Mouse (Mus musculus) embryonic facial prominence, embryonic 11.5 days (tissue): ENCODE measurements around the gene Myh2. TPM values are rescaled to one million over a fixed set of nuclear protein-coding genes. Genes with fewer than 3 reads are reported as not detected.

Experiments used
- ATAC-seq: fragments of 200-750 bp; cut with Nextera tagmentation; replicated peaks from 2 replicates; pipeline ENCODE4 v1.8.0; 2017; ENCODE audit warnings: low read depth; ENCODE audit not compliant: insufficient number of reproducible peaks, low FRiP score, low TSS enrichment
- DNase-seq: peaks from one replicate; pipeline ENCODE4 v3.0.0-alpha.2; 2015; ENCODE audit warnings: low spot score
- H3K27ac ChIP-seq: fragments of 300-500 bp; sonication (generic); replicated peaks from 2 replicates; pipeline ENCODE4 v1.5.1; 2014; ENCODE audit warnings: mild to moderate bottlenecking, low read depth, low read length, control low read depth
- H3K27me3 ChIP-seq: fragments of 300-500 bp; sonication (generic); 2 replicates; pipeline ENCODE4 v1.6.1; 2014; ENCODE audit warnings: mild to moderate bottlenecking, low read length, moderate library complexity, mixed read lengths; ENCODE audit not compliant: control insufficient read depth, insufficient read depth
- H3K36me3 ChIP-seq: fragments of 300-500 bp; sonication (generic); replicated peaks from 2 replicates; pipeline ENCODE4 v1.6.1; 2014; ENCODE audit warnings: low read depth, mild to moderate bottlenecking, low read length, moderate library complexity, mixed read lengths; ENCODE audit not compliant: control insufficient read depth, insufficient read depth
- H3K4me1 ChIP-seq: fragments of 300-500 bp; sonication (generic); 2 replicates; pipeline ENCODE4 v1.6.1; 2014; ENCODE audit warnings: low read length, mixed read lengths; ENCODE audit not compliant: control insufficient read depth, insufficient read depth
- H3K4me2 ChIP-seq: fragments of 300-500 bp; sonication (generic); 2 replicates; pipeline ENCODE4 v1.6.1; 2014; ENCODE audit warnings: low read depth, mild to moderate bottlenecking, control low read depth, low read length, moderate library complexity
- H3K4me3 ChIP-seq: fragments of 300-500 bp; sonication (generic); 2 replicates; pipeline ENCODE4 v1.5.1; 2014; ENCODE audit warnings: low read depth, low read length, control low read depth
- H3K9ac ChIP-seq: fragments of 300-500 bp; sonication (generic); replicated peaks from 2 replicates; pipeline ENCODE4 v1.6.1; 2014; ENCODE audit warnings: mild to moderate bottlenecking, control low read depth, low read length
- H3K9me3 ChIP-seq: fragments of 300-500 bp; sonication (generic); replicated peaks from 2 replicates; pipeline ENCODE4 v1.6.1; 2016; ENCODE audit warnings: mild to moderate bottlenecking, low read length, inconsistent platforms, mixed read lengths; ENCODE audit not compliant: control insufficient read depth
- WGBS: fragments of 180-500 bp; shearing (Covaris S2); extraction: QIAGEN DNeasy Blood & Tissue Kit; methylation state at CpG from one replicate; pipeline ENCODE4 v1.1.7; 2014; 5-methylcytosine and 5-hydroxymethylcytosine counted together
- polyA plus RNA-seq: library from polyadenylated mRNA; unstranded; fragments of >200 nt; fragmentation: Nextera tagmentation; extraction: Ambion mirVana; gene quantifications from 2 replicates; pipeline ENCODE4 v1.2.1, GENCODE M21; 2014

Gene Myh2
- polyA plus RNA-seq, 1 experiment from 2014 or later = not detected

DNA sequence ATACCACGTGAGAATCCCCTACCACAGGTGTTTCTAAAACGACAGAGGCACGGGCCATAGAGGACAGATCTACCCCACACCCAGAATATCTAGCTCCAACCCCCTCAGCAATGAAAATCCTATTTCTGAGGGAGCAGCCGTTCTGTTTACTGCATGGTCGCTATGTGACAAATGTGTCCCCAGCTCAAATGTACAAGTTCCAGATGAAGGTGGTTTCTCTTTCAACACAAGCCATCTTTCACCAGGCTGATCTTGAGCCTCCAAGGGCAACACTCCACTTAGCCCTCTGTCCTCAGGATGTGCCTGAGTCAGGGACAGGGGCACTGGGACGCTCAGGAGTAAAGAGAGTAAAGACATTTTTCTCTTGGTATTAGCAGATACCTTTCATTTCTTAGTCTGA is 29.8 kb upstream of the Myh2 start:
- DNase-seq = no peak

DNA sequence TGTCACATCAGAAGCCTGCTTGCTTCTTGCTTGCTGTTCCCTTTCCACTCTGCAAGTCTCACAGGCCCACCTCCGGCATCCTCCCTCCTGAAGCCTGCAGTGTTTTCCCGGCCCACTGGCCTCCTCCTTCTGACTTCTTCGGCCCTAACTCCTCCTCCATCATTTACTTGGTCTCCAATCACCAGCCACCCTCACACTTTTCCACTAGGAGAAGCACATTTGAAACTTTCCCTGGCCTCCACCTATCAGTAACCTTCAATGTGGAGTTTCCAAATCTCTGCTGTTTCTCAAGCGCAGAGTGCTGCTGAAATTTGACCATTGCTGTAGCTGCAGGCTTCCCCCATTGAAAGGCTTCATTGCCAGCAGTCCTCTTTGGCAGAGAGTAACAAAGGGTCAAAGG is 28.8 kb upstream of the Myh2 start:
- H3K4me2 ChIP-seq = no peak overlapping the region
- no peaks in the 10 kb centered on the region for H3K4me1 ChIP-seq
- no peak overlapping the region for H3K27ac ChIP-seq
- no peak overlapping the region for H3K9ac ChIP-seq
- no peaks in the 10 kb centered on the region for H3K9me3 ChIP-seq
- WGBS = 49% methylated on average over 4 of the region's 4 CpGs
- ATAC-seq (no peak), DNase-seq (no peak)
- no peaks in the 10 kb centered on the region for H3K27me3 ChIP-seq
- no peak overlapping the region for H3K4me3 ChIP-seq
- H3K36me3 ChIP-seq = no peaks in the 10 kb centered on the region

More for the DNA sequence above, 29.8 kb upstream of the Myh2 start:
- no peaks in the 10 kb centered on the region for H3K9me3 ChIP-seq
- H3K4me2 ChIP-seq = no peak overlapping the region
- 75% methylated on average over 6 of the region's 6 CpGs for WGBS
- no peak overlapping the region for H3K4me3 ChIP-seq
- H3K4me1 ChIP-seq = no peaks in the 10 kb centered on the region
- H3K27ac ChIP-seq = no peak overlapping the region
- no peaks in the 10 kb centered on the region for H3K36me3 ChIP-seq
- no peak overlapping the region for H3K9ac ChIP-seq
- ATAC-seq = no peak
- H3K27me3 ChIP-seq = no peaks in the 10 kb centered on the region

DNA sequence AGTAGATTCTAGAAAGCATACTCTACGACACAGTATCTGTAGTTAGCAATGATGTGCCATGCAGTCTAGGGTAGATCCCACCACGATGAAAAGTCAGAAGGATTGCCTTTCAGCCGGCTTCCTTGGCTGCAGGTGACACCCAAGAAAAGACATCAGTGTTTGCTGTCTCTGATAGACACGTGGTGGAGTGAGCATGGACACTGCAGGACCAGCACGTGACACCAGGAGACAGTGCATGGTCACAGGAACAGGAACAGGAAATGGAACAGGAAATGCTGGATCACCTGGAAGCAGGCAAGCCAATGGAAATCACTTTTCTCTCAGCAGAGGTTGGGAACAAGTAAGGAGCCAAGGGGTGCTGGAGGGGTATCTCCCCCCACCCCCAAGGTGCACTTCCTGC is 27.8 kb upstream of the Myh2 start:
- ATAC-seq (no peak), DNase-seq (no peak)
- Histone ChIP-seq H3K27ac (no peak overlapping the region), H3K4me3 (no peak overlapping the region), H3K4me2 (no peak overlapping the region), H3K36me3 (no peaks in the 10 kb centered on the region), H3K9ac (no peak overlapping the region), H3K9me3 (no peaks in the 10 kb centered on the region), H3K27me3 (no peaks in the 10 kb centered on the region), H3K4me1 (no peaks in the 10 kb centered on the region)
- 77% methylated on average over 5 of the region's 5 CpGs for WGBS

DNA sequence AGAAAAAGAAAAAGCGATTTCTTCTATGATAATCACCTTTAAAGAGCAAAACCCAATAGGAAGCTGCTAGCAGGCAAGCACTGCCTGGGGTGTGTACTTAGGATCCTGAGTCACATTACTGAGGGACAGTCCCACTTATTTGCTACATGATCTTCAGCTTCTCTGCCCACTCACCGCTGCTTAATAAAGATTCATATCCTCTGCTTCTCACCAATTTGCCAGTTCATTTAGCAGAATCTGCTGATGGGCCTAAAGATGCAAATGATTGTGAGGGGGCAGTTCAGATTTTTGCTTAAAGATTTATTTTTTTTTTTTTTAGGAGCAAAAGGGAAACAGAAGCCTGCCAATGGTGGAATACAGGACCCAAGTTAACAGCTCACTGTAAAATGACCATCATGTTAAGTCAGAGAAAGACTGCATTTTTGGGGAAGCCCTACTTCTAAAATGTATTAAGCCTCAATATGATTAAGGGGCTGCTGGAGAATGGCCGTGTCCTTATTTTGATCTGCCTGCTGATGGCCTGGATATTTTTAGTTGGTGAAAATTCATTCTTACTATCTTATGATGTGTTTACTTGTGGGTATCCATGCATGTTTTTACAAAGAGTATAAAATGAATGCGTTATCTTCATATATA is 26.8 kb upstream of the Myh2 start:
- H3K9me3 ChIP-seq = no peaks in the 10 kb centered on the region
- H3K4me3 ChIP-seq = no peak overlapping the region
- no peak overlapping the region for H3K27ac ChIP-seq
- no peak overlapping the region for H3K9ac ChIP-seq
- H3K36me3 ChIP-seq = no peaks in the 10 kb centered on the region
- no peak overlapping the region for H3K4me2 ChIP-seq
- DNase-seq (no peak), ATAC-seq (no peak)
- no peaks in the 10 kb centered on the region for H3K4me1 ChIP-seq
- 90% methylated on average over 4 of the region's 4 CpGs for WGBS
- H3K27me3 ChIP-seq = no peaks in the 10 kb centered on the region

DNA sequence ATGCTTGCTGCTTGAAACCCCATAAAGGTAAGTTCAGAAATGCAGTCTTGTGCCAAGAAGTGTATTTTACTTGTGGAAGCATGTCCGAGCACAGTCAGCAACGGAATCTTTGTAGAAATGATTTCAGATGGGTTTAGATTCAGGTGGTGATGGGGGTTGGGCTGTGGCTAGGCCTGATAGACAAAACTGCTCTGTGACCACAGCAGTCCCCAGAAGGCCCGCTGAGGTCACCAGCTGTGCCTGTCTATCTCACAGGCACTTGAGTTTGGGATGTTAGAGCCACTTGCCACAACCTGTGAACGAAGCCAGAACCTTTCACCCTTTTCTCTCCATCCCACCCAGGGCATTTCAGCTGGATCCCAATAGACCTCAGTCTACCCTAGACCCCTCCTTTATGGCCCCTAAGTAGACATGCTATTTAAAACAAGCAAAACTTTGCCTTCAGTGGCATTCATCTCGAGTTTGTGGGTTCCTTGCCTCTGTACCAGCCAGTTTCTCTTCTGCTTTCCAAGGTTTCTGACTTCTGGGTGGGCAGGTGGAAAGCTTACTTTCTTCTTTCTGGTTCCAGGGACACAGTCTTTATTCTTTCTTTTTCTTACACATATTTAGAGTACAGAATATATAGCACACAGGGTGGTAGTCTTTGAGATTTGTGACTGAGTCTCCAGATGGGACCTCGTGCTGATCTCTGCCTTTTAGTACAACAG is 26.1 kb upstream of the Myh2 start:
- no peak for ATAC-seq
- no peaks in the 10 kb centered on the region for H3K27me3 ChIP-seq
- WGBS = 61% methylated on average over 6 of the region's 6 CpGs

DNA sequence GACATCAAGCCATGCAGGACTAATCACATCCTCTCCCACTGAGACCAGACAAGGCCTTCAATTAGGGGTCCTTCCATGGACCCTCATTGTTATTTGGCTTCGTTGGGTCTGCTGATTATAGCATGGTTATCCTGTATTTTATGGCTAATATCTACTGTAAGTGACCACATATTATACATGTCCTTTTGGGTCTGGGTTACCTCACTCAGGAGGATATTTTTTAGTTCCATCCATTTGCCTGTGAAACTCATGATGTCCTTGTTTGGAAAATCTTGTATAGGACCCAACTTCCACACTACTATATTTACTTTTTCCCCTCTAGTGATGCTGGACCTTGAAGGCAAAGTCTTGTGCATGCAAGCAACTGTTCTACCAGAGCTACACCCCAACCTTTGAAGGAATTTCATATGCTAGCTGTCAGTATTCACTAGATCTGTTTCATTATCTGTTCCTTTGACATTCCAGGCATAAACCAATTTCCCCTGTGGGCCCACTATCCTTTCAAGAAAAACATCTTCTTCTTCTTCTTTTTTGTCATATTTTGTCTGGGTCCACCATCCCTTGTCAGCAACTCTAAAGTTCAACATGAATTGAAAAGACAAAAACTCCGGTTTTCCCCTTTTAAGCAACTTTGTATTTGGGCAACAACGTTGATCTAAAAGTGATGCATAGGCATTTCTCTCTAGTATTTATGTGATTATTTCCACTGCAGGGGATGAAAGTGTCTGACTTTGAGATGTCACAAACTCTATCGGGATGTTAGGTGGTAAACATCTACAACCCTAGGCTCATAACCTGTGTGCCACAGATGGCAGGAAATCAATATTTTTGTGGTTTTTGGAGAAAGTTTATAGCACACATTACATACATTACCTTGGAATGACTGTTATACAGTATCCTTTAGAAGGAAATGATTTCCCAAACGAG is 25.1 kb upstream of the Myh2 start:
- no peak for ATAC-seq
- WGBS = 88% methylated on average over 5 of the region's 5 CpGs

More for the DNA sequence above, 26.1 kb upstream of the Myh2 start:
- Histone ChIP-seq H3K4me1 (no peaks in the 10 kb centered on the region), H3K4me2 (no peak overlapping the region), H3K27ac (no peak overlapping the region), H3K36me3 (no peaks in the 10 kb centered on the region), H3K4me3 (no peak overlapping the region), H3K9me3 (no peaks in the 10 kb centered on the region), H3K9ac (no peak overlapping the region)
- DNase-seq = no peak

DNA sequence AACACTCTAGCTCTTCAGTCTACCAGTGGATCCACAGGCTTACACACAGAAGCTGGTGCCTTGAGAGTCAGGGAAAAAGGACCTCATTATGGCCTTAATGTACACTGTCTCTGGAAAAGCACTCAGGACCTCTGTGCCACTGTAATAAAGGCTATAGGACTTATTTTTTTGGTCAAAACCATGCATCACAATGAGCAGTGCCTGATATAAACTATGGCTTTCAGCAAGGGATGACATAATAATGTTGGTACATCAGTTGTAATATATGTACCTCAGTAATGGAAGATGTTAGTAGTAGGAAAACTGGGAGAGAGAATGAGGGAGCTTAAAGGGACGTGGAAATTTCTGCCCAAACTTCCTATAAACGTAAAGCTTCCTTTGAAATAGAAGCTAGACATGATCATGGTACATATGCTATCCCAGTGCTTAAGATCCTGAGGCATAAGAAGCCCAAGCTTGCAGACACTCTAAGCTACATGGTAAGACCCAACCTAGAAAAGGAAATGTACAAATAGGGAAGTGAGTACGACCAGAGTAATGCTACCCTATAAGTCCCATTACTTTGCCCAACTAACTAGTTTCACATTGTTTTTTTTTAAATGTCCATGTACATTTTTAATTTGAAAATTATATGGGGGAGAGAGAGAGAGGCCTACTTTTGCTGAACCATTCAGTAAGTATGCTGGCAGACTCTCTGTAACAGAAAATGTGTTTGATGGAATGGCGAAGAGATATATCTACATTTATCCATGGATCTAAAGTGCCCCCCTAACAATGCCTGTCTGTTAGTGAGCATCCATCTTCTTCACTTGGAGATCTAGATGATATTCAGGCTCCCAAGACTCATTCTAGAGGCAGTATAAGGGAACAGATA is 24.2 kb upstream of the Myh2 start:
- Histone ChIP-seq H3K27ac (no peak overlapping the region), H3K4me2 (no peak overlapping the region), H3K27me3 (no peaks in the 10 kb centered on the region), H3K4me1 (no peaks in the 10 kb centered on the region), H3K4me3 (no peak overlapping the region), H3K9ac (no peak overlapping the region), H3K9me3 (no peaks in the 10 kb centered on the region), H3K36me3 (no peaks in the 10 kb centered on the region)
- WGBS = 87% methylated on average over 4 of the region's 4 CpGs
- no peak for DNase-seq
- ATAC-seq = no peak

More for the DNA sequence above, 25.1 kb upstream of the Myh2 start:
- H3K9me3 ChIP-seq = no peaks in the 10 kb centered on the region
- no peak overlapping the region for H3K4me2 ChIP-seq
- H3K27ac ChIP-seq = no peak overlapping the region
- no peak for DNase-seq
- no peaks in the 10 kb centered on the region for H3K36me3 ChIP-seq
- H3K4me3 ChIP-seq = no peak overlapping the region
- no peaks in the 10 kb centered on the region for H3K27me3 ChIP-seq
- H3K4me1 ChIP-seq = no peaks in the 10 kb centered on the region
- no peak overlapping the region for H3K9ac ChIP-seq
